Mouse (Mus musculus): ENCODE results near the gene Hoxa3. TPM values are rescaled to one million over a fixed set of nuclear protein-coding genes. Genes with fewer than 3 reads are reported as not detected.

The Hoxa3 gene
- polyA plus RNA-seq, 1 experiment from 2014 or later = 13.3 TPM

DNA sequence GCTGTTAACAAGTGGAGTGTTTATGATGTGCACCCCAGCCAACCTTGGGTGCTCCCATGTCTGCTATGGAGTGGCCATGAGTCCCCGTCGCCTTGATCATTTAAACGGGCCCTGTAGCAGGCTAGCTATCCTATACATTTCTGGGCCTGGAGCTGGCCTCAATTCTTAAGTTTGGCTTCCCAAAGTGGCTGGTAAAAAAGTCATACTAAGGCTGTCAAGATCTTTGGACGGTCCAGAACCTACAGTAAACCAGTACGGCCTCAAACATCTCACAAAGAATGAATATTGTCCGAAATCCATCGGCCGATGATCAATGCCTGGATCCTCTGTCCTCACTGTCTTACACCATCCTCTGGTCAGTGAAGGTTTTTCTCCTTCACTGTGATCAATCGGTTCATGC lies 22.1 kb upstream of the Hoxa3 start:
- WGBS = 27% methylated on average over 9 of the region's 9 CpGs
- no peaks in the 10 kb centered on the region for H3K9me3 ChIP-seq (ENCODE audit: control insufficient read depth, low read length)
- no peak overlapping the region for H3K9ac ChIP-seq (ENCODE audit: low read depth, low read length)
- H3K4me1 ChIP-seq (replicated peaks; ENCODE audit: control insufficient read depth, insufficient read depth, low read length) = 0 out of 2 replicates have a peak, but pooled peaks cover 3% of the 10 kb centered on the region
- DNase-seq (ENCODE audit: low spot score) (no peak), ATAC-seq (ENCODE audit: low FRiP score) (no peak)
- no peaks in the 10 kb centered on the region for H3K36me3 ChIP-seq (ENCODE audit: control insufficient read depth, insufficient read depth, low read length)
- H3K4me3 ChIP-seq (ENCODE audit: low read depth, low read length) = no peak overlapping the region
- H3K27ac ChIP-seq (ENCODE audit: low read depth, low read length) = no peak overlapping the region
- H3K4me2 ChIP-seq (replicated peaks; ENCODE audit: low read depth, low read length) = no peak overlapping the region
- H3K27me3 ChIP-seq (ENCODE audit: control insufficient read depth, insufficient read depth, low read length) = peaks cover 89% of the 10 kb centered on the region

DNA sequence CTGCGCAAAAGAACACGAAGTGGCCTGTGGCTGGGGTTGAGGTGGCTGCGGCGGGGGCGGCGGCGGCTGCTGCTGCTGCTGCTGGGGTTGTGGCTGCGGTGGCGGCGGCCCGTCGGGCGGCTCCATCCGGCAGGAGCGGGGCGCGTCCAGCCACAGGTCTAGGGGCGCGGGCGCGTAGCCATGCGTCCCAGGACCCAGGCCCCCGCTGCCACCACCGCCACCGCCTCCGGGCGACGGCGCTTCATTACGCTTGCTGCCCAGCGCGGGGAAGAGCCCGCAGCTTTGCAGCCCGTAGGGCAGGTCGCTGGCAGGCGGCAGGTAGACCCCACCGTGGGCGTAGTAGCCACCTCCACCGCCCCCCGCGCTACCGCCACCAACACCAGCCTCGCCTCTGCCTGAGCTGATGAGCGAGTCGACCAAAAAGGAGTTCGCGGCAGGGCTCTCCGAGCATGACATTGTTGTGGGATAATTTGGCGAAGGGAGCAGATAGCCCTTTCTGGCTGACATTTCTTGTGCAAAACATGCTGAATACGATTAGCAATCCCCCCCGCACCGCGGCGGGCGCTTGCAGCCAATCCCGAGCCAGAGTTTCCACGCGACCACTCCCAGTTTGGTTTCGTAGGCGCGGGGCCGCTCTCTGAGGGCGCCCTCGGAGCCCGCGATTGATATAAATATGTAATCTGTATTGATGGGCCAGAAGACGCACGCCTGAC lies 21.4 kb upstream of the Hoxa3 start:
- ATAC-seq (ENCODE audit: low FRiP score) (no peak), DNase-seq (ENCODE audit: low spot score) (no peak)
- peaks cover 89% of the 10 kb centered on the region for H3K27me3 ChIP-seq (ENCODE audit: control insufficient read depth, insufficient read depth, low read length)
- H3K27ac ChIP-seq (ENCODE audit: low read depth, low read length) = no peak overlapping the region
- H3K4me1 ChIP-seq (replicated peaks; ENCODE audit: control insufficient read depth, insufficient read depth, low read length) = 0 out of 2 replicates have a peak, but pooled peaks cover 3% of the 10 kb centered on the region
- H3K9ac ChIP-seq (ENCODE audit: low read depth, low read length) = no peak overlapping the region
- no peak overlapping the region for H3K4me3 ChIP-seq (ENCODE audit: low read depth, low read length)
- no peaks in the 10 kb centered on the region for H3K9me3 ChIP-seq (ENCODE audit: control insufficient read depth, low read length)
- no peak overlapping the region for H3K4me2 ChIP-seq (replicated peaks; ENCODE audit: low read depth, low read length)
- no peaks in the 10 kb centered on the region for H3K36me3 ChIP-seq (ENCODE audit: control insufficient read depth, insufficient read depth, low read length)
- under 1% methylated on average over 51 of the region's 68 CpGs for WGBS

DNA sequence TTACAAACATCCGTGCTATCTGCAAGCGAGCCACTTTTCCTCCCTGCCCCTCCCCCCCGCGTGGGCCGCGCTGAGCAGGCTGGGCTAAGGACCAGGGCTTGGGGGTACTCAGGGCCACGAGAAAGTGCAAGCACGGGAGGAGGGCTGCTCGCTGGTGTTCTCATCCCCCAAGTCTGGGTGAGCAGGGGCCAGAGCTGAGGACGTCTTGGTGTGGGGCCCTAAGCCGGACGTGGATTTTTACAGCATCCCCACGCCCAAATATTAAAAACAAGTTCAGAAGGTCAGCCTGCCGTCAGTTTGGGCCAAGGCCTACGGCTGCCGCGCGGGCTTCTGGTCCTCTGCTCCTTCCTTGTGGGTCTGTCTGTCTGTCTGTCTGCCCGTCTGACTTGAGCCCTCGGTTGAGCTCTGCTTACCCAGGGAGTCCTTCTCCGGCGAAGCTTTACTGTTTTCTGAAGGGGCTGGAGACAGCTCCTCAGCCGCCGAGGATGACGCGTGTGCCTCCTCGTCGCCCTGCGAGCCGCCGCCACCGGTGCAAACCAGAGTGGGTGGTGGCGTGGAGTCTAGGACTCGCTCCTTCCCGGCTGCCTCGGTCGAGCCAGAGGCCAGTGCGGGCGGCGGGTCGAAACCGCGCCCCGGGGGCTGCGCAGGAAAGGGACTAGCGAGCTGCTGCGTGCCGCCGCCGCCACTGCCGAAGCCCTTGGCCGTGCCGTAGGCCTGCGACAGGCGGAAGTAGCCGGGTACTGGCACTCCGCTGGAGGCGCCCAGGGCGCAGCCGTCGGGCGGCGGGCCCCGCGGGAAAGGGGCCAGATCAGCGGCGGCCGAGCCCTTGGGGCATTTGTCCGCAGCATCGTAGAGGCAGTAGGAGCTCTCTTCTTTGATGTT lies 20.7 kb upstream of the Hoxa3 start:
- Histone ChIP-seq H3K9ac (ENCODE audit: low read depth, low read length) (no peak overlapping the region), H3K27ac (ENCODE audit: low read depth, low read length) (no peak overlapping the region), H3K4me2 (replicated peaks; ENCODE audit: low read depth, low read length) (no peak overlapping the region), H3K36me3 (ENCODE audit: control insufficient read depth, insufficient read depth, low read length) (no peaks in the 10 kb centered on the region), H3K4me3 (ENCODE audit: low read depth, low read length) (0 out of 2 replicates have a peak overlapping the region, but pooled peaks have one; percentile 2), H3K9me3 (ENCODE audit: control insufficient read depth, low read length) (no peaks in the 10 kb centered on the region), H3K27me3 (ENCODE audit: control insufficient read depth, insufficient read depth, low read length) (peaks cover 91% of the 10 kb centered on the region), H3K4me1 (replicated peaks; ENCODE audit: control insufficient read depth, insufficient read depth, low read length) (0 out of 2 replicates have a peak, but pooled peaks cover 3% of the 10 kb centered on the region)
- DNase-seq (ENCODE audit: low spot score) (no peak), ATAC-seq (ENCODE audit: low FRiP score) (no peak)
- 1% methylated on average over 69 of the region's 70 CpGs for WGBS

DNA sequence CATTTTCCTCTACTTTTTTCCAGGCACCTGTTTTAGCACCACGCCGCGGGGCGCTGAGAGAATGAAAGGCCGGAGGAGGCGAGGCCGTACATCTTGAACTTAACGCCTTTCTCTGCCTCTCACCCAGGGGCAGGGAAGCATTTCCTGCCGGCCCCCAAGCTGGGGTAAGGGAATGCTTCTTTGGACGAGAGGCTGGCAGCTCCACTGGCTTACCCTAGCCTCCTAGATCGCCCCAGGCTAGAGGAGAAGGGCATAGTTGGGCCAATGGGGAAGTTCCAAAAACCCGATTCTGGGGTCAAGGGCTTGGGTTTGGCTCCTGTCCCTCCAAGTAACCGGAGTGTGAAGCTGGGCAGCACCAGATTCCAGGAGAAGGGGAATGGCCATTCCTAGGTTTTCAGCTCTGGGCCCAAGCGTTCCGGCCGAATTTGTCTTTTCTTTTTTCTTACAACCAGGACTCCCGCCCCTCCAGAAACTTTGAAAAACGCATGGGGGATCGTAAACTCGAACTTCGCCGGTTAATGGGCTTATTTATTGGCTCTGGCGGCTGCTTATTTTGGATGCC lies 19.9 kb upstream of the Hoxa3 start:
- H3K9ac ChIP-seq (ENCODE audit: low read depth, low read length) = no peak overlapping the region
- H3K4me3 ChIP-seq (ENCODE audit: low read depth, low read length) = no peak overlapping the region
- H3K27ac ChIP-seq (ENCODE audit: low read depth, low read length) = no peak overlapping the region
- H3K27me3 ChIP-seq (ENCODE audit: control insufficient read depth, insufficient read depth, low read length) = peaks cover 94% of the 10 kb centered on the region
- under 1% methylated on average over 23 of the region's 23 CpGs for WGBS
- H3K9me3 ChIP-seq (ENCODE audit: control insufficient read depth, low read length) = no peaks in the 10 kb centered on the region
- H3K4me2 ChIP-seq (replicated peaks; ENCODE audit: low read depth, low read length) = no peak overlapping the region
- H3K36me3 ChIP-seq (ENCODE audit: control insufficient read depth, insufficient read depth, low read length) = no peaks in the 10 kb centered on the region
- ATAC-seq (ENCODE audit: low FRiP score) (no peak), DNase-seq (ENCODE audit: low spot score) (peak; percentile 65)
- 0 out of 2 replicates have a peak, but pooled peaks cover 3% of the 10 kb centered on the region for H3K4me1 ChIP-seq (replicated peaks; ENCODE audit: control insufficient read depth, insufficient read depth, low read length)

DNA sequence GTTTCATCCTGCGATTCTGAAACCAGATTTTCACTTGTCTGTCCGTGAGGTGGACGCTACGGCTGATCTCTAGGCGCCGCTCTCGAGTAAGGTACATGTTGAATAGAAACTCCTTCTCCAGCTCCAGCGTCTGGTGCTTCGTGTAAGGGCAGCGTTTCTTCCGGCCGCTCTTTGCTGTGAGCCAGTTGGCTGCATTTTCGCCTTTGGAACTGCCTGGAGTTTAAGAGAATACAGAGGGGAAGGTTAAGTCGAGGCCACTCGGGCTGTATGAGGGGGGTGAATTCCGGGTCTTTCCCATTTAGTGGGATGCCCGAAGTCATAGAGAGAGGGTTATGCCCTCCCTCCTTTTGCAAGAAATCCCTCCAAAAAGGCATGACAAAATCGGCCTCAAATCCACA lies 19.4 kb upstream of the Hoxa3 start:
- H3K36me3 ChIP-seq (ENCODE audit: control insufficient read depth, insufficient read depth, low read length) = no peaks in the 10 kb centered on the region
- no peak overlapping the region for H3K27ac ChIP-seq (ENCODE audit: low read depth, low read length)
- DNase-seq (ENCODE audit: low spot score) = peak; percentile 66
- no peak for ATAC-seq (ENCODE audit: low FRiP score)
- no peaks in the 10 kb centered on the region for H3K9me3 ChIP-seq (ENCODE audit: control insufficient read depth, low read length)
- H3K27me3 ChIP-seq (ENCODE audit: control insufficient read depth, insufficient read depth, low read length) = peaks cover 93% of the 10 kb centered on the region
- no peak overlapping the region for H3K4me3 ChIP-seq (ENCODE audit: low read depth, low read length)
- H3K4me1 ChIP-seq (replicated peaks; ENCODE audit: control insufficient read depth, insufficient read depth, low read length) = 0 out of 2 replicates have a peak, but pooled peaks cover 3% of the 10 kb centered on the region
- H3K4me2 ChIP-seq (replicated peaks; ENCODE audit: low read depth, low read length) = no peak overlapping the region
- H3K9ac ChIP-seq (ENCODE audit: low read depth, low read length) = no peak overlapping the region
- WGBS = under 1% methylated on average over 18 of the region's 18 CpGs

- Histone ChIP-seq H3K4me2 (replicated peaks; ENCODE audit: low read depth, low read length) (no peak overlapping the region), H3K9ac (ENCODE audit: low read depth, low read length) (no peak overlapping the region), H3K9me3 (ENCODE audit: control insufficient read depth, low read length) (no peaks in the 10 kb centered on the region), H3K27ac (ENCODE audit: low read depth, low read length) (no peak overlapping the region), H3K36me3 (ENCODE audit: control insufficient read depth, insufficient read depth, low read length) (no peaks in the 10 kb centered on the region), H3K4me1 (replicated peaks; ENCODE audit: control insufficient read depth, insufficient read depth, low read length) (0 out of 2 replicates have a peak, but pooled peaks cover 3% of the 10 kb centered on the region), H3K4me3 (ENCODE audit: low read depth, low read length) (no peak overlapping the region), H3K27me3 (ENCODE audit: control insufficient read depth, insufficient read depth, low read length) (peaks cover 93% of the 10 kb centered on the region)
- WGBS = under 1% methylated on average over 18 of the region's 18 CpGs
- ATAC-seq (ENCODE audit: low FRiP score) = no peak
- DNase-seq (ENCODE audit: low spot score) = peak; percentile 61
These were observed 18.9 kb upstream of the Hoxa3 start for GRCm38 (mm10) chr6:52231885-52232567.

DNA sequence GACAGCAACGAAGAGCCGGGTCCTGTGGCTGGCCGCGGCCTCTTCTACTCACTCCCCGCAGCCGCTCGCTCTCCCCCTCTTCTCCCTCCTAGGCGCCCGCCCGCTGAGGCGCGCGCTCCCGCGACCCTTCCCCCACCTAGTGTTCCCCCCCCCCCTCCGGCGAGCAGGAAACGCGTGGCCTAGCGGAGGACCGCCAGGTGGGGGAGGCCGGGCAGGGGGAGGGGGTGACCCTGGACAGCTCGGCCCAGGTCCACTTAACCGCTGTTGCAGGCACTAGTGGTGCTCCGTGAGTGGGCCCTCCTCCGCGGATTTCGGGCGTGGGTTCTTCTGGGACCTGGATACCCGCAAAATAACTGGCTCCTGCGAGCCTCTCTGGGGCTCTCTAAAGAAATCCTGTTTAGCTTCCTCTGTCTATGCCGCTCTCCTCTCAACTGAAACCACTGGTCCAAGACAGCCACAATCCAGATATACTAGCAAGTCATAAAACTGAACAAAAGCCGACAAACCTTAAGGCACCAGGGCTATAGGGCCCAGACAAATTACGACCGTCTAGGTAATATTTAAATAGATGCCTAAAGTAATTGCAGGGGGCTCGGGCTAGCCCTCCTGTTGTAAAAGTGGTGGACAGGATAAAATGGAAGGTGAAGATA lies 17.5 kb upstream of the Hoxa3 start, which contains the start of gene Hoxa9:
TSS of gene Hoxa9 (minus strand) at position 574 of the 650 bp plus-strand sequence.
- H3K4me2 ChIP-seq (replicated peaks; ENCODE audit: low read depth, low read length) = no peak within 1 kb of the TSS
- DNase-seq (ENCODE audit: low spot score) (peak; percentile 65), ATAC-seq (ENCODE audit: low FRiP score) (no peak)
- no peaks in the 10 kb centered on the region for H3K9me3 ChIP-seq (ENCODE audit: control insufficient read depth, low read length)
- H3K9ac ChIP-seq (ENCODE audit: low read depth, low read length) = no peak within 1 kb of the TSS
- no peak within 1 kb of the TSS for H3K27ac ChIP-seq (ENCODE audit: low read depth, low read length)
- 0 out of 2 replicates have a peak, but pooled peaks cover 3% of the 10 kb centered on the region for H3K4me1 ChIP-seq (replicated peaks; ENCODE audit: control insufficient read depth, insufficient read depth, low read length)
- WGBS = under 1% methylated on average over 22 of the region's 36 CpGs
- H3K4me3 ChIP-seq (ENCODE audit: low read depth, low read length) = no peak within 1 kb of the TSS
- no peaks in the 10 kb centered on the region for H3K36me3 ChIP-seq (ENCODE audit: control insufficient read depth, insufficient read depth, low read length)
- H3K27me3 ChIP-seq (ENCODE audit: control insufficient read depth, insufficient read depth, low read length) = peaks cover 92% of the 10 kb centered on the region
